Mouse (Mus musculus): ENCODE measurements around the gene Ccr1l1. TPM values are rescaled to one million over a fixed set of nuclear protein-coding genes. Genes with fewer than 3 reads are reported as not detected.
"Not testable (repeated sequence)": the region's sequence is repeated elsewhere in the genome, so short reads cannot be mapped to it uniquely, and the experiment has no call there.

Gene Ccr1l1
- polyA plus RNA-seq, 1 experiment from 2014 or later: not detected

- Histone ChIP-seq H3K9me3 (replicated peaks) (no peaks in the 10 kb centered on the region), H3K36me3 (no peaks in the 10 kb centered on the region), H3K4me3 (replicated peaks) (no peak overlapping the region)
Measured at GRCm38 (mm10) chr9:123984943-123985342, 6.7 kb upstream of the Ccr1l1 start.

GRCm38 (mm10) chr9:123982720-123983119 is 4.5 kb upstream of the Ccr1l1 start:
- Histone ChIP-seq H3K9ac (replicated peaks) (no peak overlapping the region), H3K27me3 (replicated peaks) (no peaks in the 10 kb centered on the region), H3K36me3 (no peaks in the 10 kb centered on the region), H3K27ac (replicated peaks) (no peak overlapping the region), H3K4me1 (no peaks in the 10 kb centered on the region), H3K9me3 (replicated peaks) (no peaks in the 10 kb centered on the region), H3K4me2 (no peak overlapping the region), H3K4me3 (replicated peaks) (no peak overlapping the region)
- no peak for ATAC-seq (ENCODE audit: low FRiP score)
- 95% methylated on average over 1 of the region's 1 CpGs for WGBS

More at GRCm38 (mm10) chr9:123984943-123985342, 6.7 kb upstream of the Ccr1l1 start:
- Histone ChIP-seq H3K4me2 (no peak overlapping the region), H3K4me1 (no peaks in the 10 kb centered on the region), H3K27ac (replicated peaks) (no peak overlapping the region), H3K27me3 (replicated peaks) (no peaks in the 10 kb centered on the region), H3K9ac (replicated peaks) (no peak overlapping the region)
- ATAC-seq (ENCODE audit: low FRiP score): no peak

- Histone ChIP-seq H3K4me3 (replicated peaks) (no peak overlapping the region), H3K9me3 (replicated peaks) (no peaks in the 10 kb centered on the region), H3K27me3 (replicated peaks) (no peaks in the 10 kb centered on the region), H3K4me2 (no peak overlapping the region), H3K27ac (replicated peaks) (no peak overlapping the region), H3K4me1 (no peaks in the 10 kb centered on the region), H3K9ac (replicated peaks) (no peak overlapping the region), H3K36me3 (no peaks in the 10 kb centered on the region)
- WGBS: 77% methylated on average over 4 of the region's 4 CpGs
- ATAC-seq (ENCODE audit: low FRiP score): no peak
Measured at GRCm38 (mm10) chr9:123981909-123982308, 3.7 kb upstream of the Ccr1l1 start.

- not testable (repeated sequence) for H3K9me3 ChIP-seq (replicated peaks); ATAC-seq (ENCODE audit: low FRiP score); H3K27me3 ChIP-seq (replicated peaks); H3K4me2 ChIP-seq; H3K36me3 ChIP-seq; H3K9ac ChIP-seq (replicated peaks); H3K27ac ChIP-seq (replicated peaks); H3K4me3 ChIP-seq (replicated peaks); H3K4me1 ChIP-seq
- no CpG with 5 or more reads among the region's 3 CpGs for WGBS
Measured at GRCm38 (mm10) chr9:123980858-123981475, 2.8 kb upstream of the Ccr1l1 start.

- Histone ChIP-seq H3K27me3 (replicated peaks) (no peaks in the 10 kb centered on the region), H3K4me2 (no peak overlapping the region), H3K9ac (replicated peaks) (no peak overlapping the region), H3K36me3 (no peaks in the 10 kb centered on the region), H3K4me3 (replicated peaks) (no peak overlapping the region), H3K27ac (replicated peaks) (no peak overlapping the region), H3K9me3 (replicated peaks) (no peaks in the 10 kb centered on the region), H3K4me1 (no peaks in the 10 kb centered on the region)
- WGBS: 85% methylated on average over 9 of the region's 9 CpGs
- no peak for ATAC-seq (ENCODE audit: low FRiP score)
Measured at GRCm38 (mm10) chr9:123976876-123977663, 1.1 kb downstream of the Ccr1l1 start.

- 70% methylated on average over 2 of the region's 2 CpGs for WGBS
- H3K9me3 ChIP-seq (replicated peaks): no peaks in the 10 kb centered on the region
- H3K27ac ChIP-seq (replicated peaks): no peak overlapping the region
- no peak overlapping the region for H3K4me2 ChIP-seq
- no peak overlapping the region for H3K9ac ChIP-seq (replicated peaks)
- H3K27me3 ChIP-seq (replicated peaks): no peaks in the 10 kb centered on the region
- no peak overlapping the region for H3K4me3 ChIP-seq (replicated peaks)
- no peaks in the 10 kb centered on the region for H3K4me1 ChIP-seq
- no peak for ATAC-seq (ENCODE audit: low FRiP score)
- H3K36me3 ChIP-seq: no peaks in the 10 kb centered on the region
Measured at GRCm38 (mm10) chr9:123975630-123976029, 2.6 kb downstream of the Ccr1l1 start.

- ATAC-seq (ENCODE audit: low FRiP score): no peak
- no peaks in the 10 kb centered on the region for H3K27me3 ChIP-seq (replicated peaks)
- no peak within 1 kb of the TSS for H3K4me2 ChIP-seq
- no peak within 1 kb of the TSS for H3K27ac ChIP-seq (replicated peaks)
- no peak within 1 kb of the TSS for H3K4me3 ChIP-seq (replicated peaks)
- no peaks in the 10 kb centered on the region for H3K36me3 ChIP-seq
- WGBS: 100% methylated on average over 1 of the region's 1 CpGs
- H3K9me3 ChIP-seq (replicated peaks): no peaks in the 10 kb centered on the region
- no peaks in the 10 kb centered on the region for H3K4me1 ChIP-seq
- no peak within 1 kb of the TSS for H3K9ac ChIP-seq (replicated peaks)
Measured at GRCm38 (mm10) chr9:123968290-123968912, 9.8 kb downstream of the Ccr1l1 start, which contains the start of gene Ccr1. Ccr1 (minus strand) TSS chr9:123968692.

GRCm38 (mm10) chr9:123966858-123967495 is 11.2 kb downstream of the Ccr1l1 start:
- ATAC-seq (ENCODE audit: low FRiP score); H3K27ac ChIP-seq (replicated peaks); H3K36me3 ChIP-seq; H3K9me3 ChIP-seq (replicated peaks); H3K4me3 ChIP-seq (replicated peaks); H3K4me1 ChIP-seq; H3K27me3 ChIP-seq (replicated peaks); H3K4me2 ChIP-seq; H3K9ac ChIP-seq (replicated peaks): not testable (repeated sequence)
- 89% methylated on average over 1 of the region's 4 CpGs for WGBS

GRCm38 (mm10) chr9:123964776-123965175 is 13.4 kb downstream of the Ccr1l1 start:
- H3K4me3 ChIP-seq (replicated peaks): no peak overlapping the region
- H3K27me3 ChIP-seq (replicated peaks): no peaks in the 10 kb centered on the region
- H3K36me3 ChIP-seq: no peaks in the 10 kb centered on the region
- ATAC-seq (ENCODE audit: low FRiP score): no peak
- H3K4me1 ChIP-seq: no peaks in the 10 kb centered on the region
- H3K9ac ChIP-seq (replicated peaks): no peak overlapping the region
- H3K27ac ChIP-seq (replicated peaks): no peak overlapping the region
- H3K9me3 ChIP-seq (replicated peaks): no peaks in the 10 kb centered on the region
- H3K4me2 ChIP-seq: no peak overlapping the region
- 78% methylated on average over 3 of the region's 3 CpGs for WGBS

GRCm38 (mm10) chr9:123960161-123960560 is 18.0 kb downstream of the Ccr1l1 start:
- H3K4me2 ChIP-seq: no peak overlapping the region
- H3K9me3 ChIP-seq (replicated peaks): no peaks in the 10 kb centered on the region
- no peak for ATAC-seq (ENCODE audit: low FRiP score)
- H3K4me1 ChIP-seq: no peaks in the 10 kb centered on the region
- H3K9ac ChIP-seq (replicated peaks): no peak overlapping the region
- WGBS: 83% methylated on average over 1 of the region's 1 CpGs
- no peak overlapping the region for H3K27ac ChIP-seq (replicated peaks)
- no peaks in the 10 kb centered on the region for H3K36me3 ChIP-seq
- no peak overlapping the region for H3K4me3 ChIP-seq (replicated peaks)
- H3K27me3 ChIP-seq (replicated peaks): no peaks in the 10 kb centered on the region

GRCm38 (mm10) chr9:123957911-123958413 is 20.2 kb downstream of the Ccr1l1 start:
- H3K9me3 ChIP-seq (replicated peaks): no peaks in the 10 kb centered on the region
- H3K27ac ChIP-seq (replicated peaks): no peak overlapping the region
- WGBS: 89% methylated on average over 3 of the region's 3 CpGs
- no peak overlapping the region for H3K4me3 ChIP-seq (replicated peaks)
- H3K36me3 ChIP-seq: no peaks in the 10 kb centered on the region
- no peak overlapping the region for H3K9ac ChIP-seq (replicated peaks)
- ATAC-seq (ENCODE audit: low FRiP score): no peak
- H3K27me3 ChIP-seq (replicated peaks): no peaks in the 10 kb centered on the region
- H3K4me1 ChIP-seq: no peaks in the 10 kb centered on the region
- H3K4me2 ChIP-seq: no peak overlapping the region

Data from neural tube, embryonic 15.5 days (tissue).